Mouse (Mus musculus) embryonic facial prominence, embryonic 10.5 days (tissue): Measurements from ENCODE around the gene Fcer1g. TPM values are rescaled to one million over a fixed set of nuclear protein-coding genes. Genes with fewer than 3 reads are reported as not detected.

Experiments used
- DNase-seq: peaks from one replicate; pipeline ENCODE4 v3.0.0-alpha.2; 2017; ENCODE audit warnings: low spot score
- H3K27ac ChIP-seq: fragments of 300-500 bp; sonication (generic); replicated peaks from 2 replicates; pipeline ENCODE4 v1.5.1; 2016; ENCODE audit warnings: mild to moderate bottlenecking
- H3K27me3 ChIP-seq: fragments of 300-500 bp; sonication (generic); replicated peaks from 2 replicates; pipeline ENCODE4 v1.6.1; 2016; ENCODE audit warnings: low read depth, mild to moderate bottlenecking; ENCODE audit not compliant: poor library complexity, severe bottlenecking
- H3K36me3 ChIP-seq: fragments of 300-500 bp; sonication (generic); replicated peaks from 2 replicates; pipeline ENCODE4 v1.6.1; 2016; ENCODE audit warnings: mild to moderate bottlenecking, moderate library complexity
- H3K4me1 ChIP-seq: fragments of 300-500 bp; sonication (generic); 2 replicates; pipeline ENCODE4 v1.6.1; 2016
- H3K4me3 ChIP-seq: fragments of 300-500 bp; sonication (generic); 2 replicates; pipeline ENCODE4 v1.5.1; 2016; ENCODE audit warnings: mild to moderate bottlenecking, moderate library complexity
- H3K9me3 ChIP-seq: fragments of 300-500 bp; sonication (generic); 2 replicates; pipeline ENCODE4 v1.6.1; 2016; ENCODE audit warnings: mild to moderate bottlenecking
- whole genome bisulfite sequencing: fragments of 180-500 bp; shearing (Covaris S2); methylation state at CpG from one replicate; pipeline ENCODE4 v1.1.7; 2016; 5-methylcytosine and 5-hydroxymethylcytosine counted together
- polyA plus RNA-seq: library from polyadenylated mRNA; unstranded; fragments of >200 nt; fragmentation: Nextera tagmentation; extraction: Ambion mirVana; gene quantifications from 2 replicates; pipeline ENCODE4 v1.2.1, GENCODE M21; 2016

Gene Fcer1g
- polyA plus RNA-seq, 1 experiment from 2014 or later = 16.5 TPM

DNA sequence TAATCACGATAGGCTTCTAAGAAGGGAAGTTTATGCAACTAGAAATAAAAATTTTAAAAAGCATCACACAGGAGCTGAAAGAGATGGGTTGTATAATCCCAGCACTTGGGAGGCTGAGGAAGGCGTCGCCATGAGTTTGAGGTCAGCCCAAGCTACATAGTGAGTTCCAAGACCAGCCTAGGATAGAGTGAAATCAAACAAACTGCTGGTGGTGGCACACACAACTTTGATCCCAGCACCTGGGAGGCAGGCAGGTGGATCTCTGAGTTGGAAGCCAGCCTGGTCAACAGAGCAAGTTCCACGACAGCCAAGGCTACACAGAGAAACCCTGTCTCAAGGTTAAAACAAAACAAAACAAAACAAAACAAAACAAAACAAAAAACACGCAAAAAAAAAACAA lies 1.8 kb downstream of the Fcer1g start:
- H3K9me3 ChIP-seq = no peaks in the 10 kb centered on the region
- peaks cover 43% of the 10 kb centered on the region for H3K36me3 ChIP-seq
- peaks cover 36% of the 10 kb centered on the region for H3K4me1 ChIP-seq
- no peak for DNase-seq
- 87% methylated on average over 5 of the region's 5 CpGs for WGBS
- H3K4me3 ChIP-seq = no peak overlapping the region
- no peaks in the 10 kb centered on the region for H3K27me3 ChIP-seq
- no peak overlapping the region for H3K27ac ChIP-seq

GRCm38 (mm10) chr1:171231844-171232243 lies 2.3 kb downstream of the Fcer1g start:
- DNase-seq = no peak
- Histone ChIP-seq H3K4me1 (peaks cover 36% of the 10 kb centered on the region), H3K27me3 (no peaks in the 10 kb centered on the region), H3K36me3 (peaks cover 38% of the 10 kb centered on the region), H3K27ac (no peak overlapping the region), H3K9me3 (no peaks in the 10 kb centered on the region), H3K4me3 (no peak overlapping the region)
- 54% methylated on average over 4 of the region's 4 CpGs for WGBS

DNA sequence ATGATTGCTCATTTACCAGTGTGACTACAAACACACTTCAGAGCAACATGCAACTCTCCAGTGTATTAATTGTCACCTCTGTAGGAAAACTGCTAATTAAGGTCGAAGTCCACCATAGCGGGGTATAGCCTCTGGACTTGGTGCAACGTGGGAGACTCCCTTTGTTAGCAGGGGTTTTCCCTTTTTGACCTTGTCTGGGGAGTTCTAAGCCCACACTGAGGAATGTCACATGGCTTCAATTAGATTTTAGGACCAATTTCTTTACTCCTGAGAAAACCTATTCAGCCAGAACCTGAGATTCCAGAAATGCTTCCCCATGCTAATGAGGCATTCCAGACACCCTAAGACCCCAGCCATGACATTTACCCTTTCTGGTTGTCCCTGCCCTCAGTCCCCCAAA lies 4.0 kb downstream of the Fcer1g start:
- 24% methylated on average over 3 of the region's 3 CpGs for WGBS
- Histone ChIP-seq H3K27me3 (no peaks in the 10 kb centered on the region), H3K27ac (peak overlapping the region; percentile 75), H3K9me3 (no peaks in the 10 kb centered on the region), H3K4me3 (0 out of 2 replicates have a peak overlapping the region, but pooled peaks have one; percentile 8), H3K36me3 (peaks cover 21% of the 10 kb centered on the region), H3K4me1 (peaks cover 36% of the 10 kb centered on the region)
- peak; percentile 27 for DNase-seq

GRCm38 (mm10) chr1:171229750-171230149 lies 4.4 kb downstream of the Fcer1g start:
- Histone ChIP-seq H3K27me3 (no peaks in the 10 kb centered on the region), H3K27ac (peak overlapping the region; percentile 75), H3K4me1 (peaks cover 40% of the 10 kb centered on the region), H3K36me3 (peaks cover 17% of the 10 kb centered on the region), H3K9me3 (no peaks in the 10 kb centered on the region), H3K4me3 (0 out of 2 replicates have a peak overlapping the region, but pooled peaks have one; percentile 8)
- WGBS = 34% methylated on average over 6 of the region's 6 CpGs
- peak; percentile 25 for DNase-seq

DNA sequence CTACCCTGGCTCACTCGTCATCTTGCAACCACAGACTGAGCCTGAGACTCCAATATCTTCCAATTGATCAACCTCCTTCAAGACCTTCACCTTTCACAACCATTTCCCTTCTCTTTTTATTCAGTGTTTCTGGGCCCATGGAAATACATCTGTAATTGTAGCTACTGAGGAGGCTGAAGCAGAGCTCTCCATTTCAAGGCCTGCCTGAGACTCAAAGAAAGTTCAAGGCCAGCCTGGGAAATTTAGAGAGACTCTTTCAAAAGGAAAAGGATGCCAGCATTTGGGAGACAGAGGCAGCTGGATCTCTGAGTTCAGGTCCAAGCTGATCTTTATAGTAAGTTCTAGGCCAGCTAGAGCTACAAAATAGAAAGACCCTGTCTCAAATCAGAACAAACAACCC lies 6.3 kb downstream of the Fcer1g start:
- H3K9me3 ChIP-seq = no peaks in the 10 kb centered on the region
- no peaks in the 10 kb centered on the region for H3K27me3 ChIP-seq
- DNase-seq = no peak
- no peak overlapping the region for H3K27ac ChIP-seq
- peaks cover 39% of the 10 kb centered on the region for H3K4me1 ChIP-seq
- H3K36me3 ChIP-seq = no peaks in the 10 kb centered on the region
- 88% methylated on average over 1 of the region's 1 CpGs for WGBS
- H3K4me3 ChIP-seq = no peak overlapping the region

GRCm38 (mm10) chr1:171226780-171227179 lies 7.4 kb downstream of the Fcer1g start:
- Histone ChIP-seq H3K4me1 (peaks cover 41% of the 10 kb centered on the region), H3K27me3 (no peaks in the 10 kb centered on the region), H3K36me3 (no peaks in the 10 kb centered on the region), H3K4me3 (no peak overlapping the region), H3K27ac (no peak overlapping the region), H3K9me3 (no peaks in the 10 kb centered on the region)
- DNase-seq = no peak
- 48% methylated on average over 4 of the region's 4 CpGs for WGBS

DNA sequence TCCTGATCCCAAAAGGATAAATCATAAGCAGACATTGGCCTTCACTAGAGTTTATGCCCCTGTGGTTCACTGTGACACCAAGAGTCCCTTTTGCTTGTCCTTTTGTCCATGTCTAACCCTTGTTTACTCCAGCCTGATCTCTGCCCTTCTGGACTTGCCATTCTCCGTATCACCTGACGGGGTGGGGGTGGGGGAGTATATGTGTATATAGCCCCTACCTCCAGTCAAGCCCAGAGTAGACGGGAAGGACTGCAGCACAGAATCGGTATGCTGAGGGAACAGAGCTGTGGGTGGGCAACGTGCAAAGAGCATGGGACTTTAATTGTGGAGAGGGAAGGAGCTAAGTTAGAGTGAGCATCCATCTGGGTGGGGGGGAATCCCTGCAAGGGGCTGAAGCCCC lies 9.3 kb downstream of the Fcer1g start, which contains the start of gene Apoa2:
Gene Apoa2 (plus strand): TSS at position 198 of the 400 bp plus-strand sequence.
- 80% methylated on average over 5 of the region's 5 CpGs for WGBS
- peaks cover 37% of the 10 kb centered on the region for H3K4me1 ChIP-seq
- no peak within 1 kb of the TSS for H3K27ac ChIP-seq
- no peaks in the 10 kb centered on the region for H3K27me3 ChIP-seq
- H3K4me3 ChIP-seq = no peak within 1 kb of the TSS
- H3K9me3 ChIP-seq = no peaks in the 10 kb centered on the region
- H3K36me3 ChIP-seq = peaks cover 7% of the 10 kb centered on the region
- no peak for DNase-seq

DNA sequence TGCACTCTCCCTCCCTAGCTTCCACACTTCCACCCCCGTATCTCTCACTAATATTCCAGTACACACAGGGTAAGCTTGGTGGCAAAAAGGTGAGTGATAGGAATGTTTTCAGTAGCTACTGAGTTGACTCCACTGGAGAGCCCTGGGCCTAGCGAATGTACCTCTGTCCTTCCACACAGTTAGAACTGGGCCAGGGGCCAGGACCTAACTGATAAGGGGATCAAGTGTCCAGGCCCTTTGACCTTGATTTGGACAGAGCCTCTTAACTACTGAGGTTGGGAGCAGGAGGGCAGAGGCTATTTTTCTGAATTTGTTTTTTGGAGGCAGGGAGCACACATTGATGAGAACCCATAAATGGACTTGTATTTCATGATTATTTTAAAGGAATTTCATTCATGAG lies 10.4 kb downstream of the Fcer1g start:
- Histone ChIP-seq H3K4me1 (peaks cover 29% of the 10 kb centered on the region), H3K9me3 (no peaks in the 10 kb centered on the region), H3K27ac (no peak overlapping the region), H3K27me3 (no peaks in the 10 kb centered on the region), H3K4me3 (no peak overlapping the region), H3K36me3 (peaks cover 17% of the 10 kb centered on the region)
- DNase-seq = no peak
- WGBS = 78% methylated on average over 2 of the region's 2 CpGs

- Histone ChIP-seq H3K9me3 (no peaks in the 10 kb centered on the region), H3K27ac (peak overlapping the region; percentile 85), H3K4me3 (peak overlapping the region; percentile 76), H3K27me3 (no peaks in the 10 kb centered on the region), H3K4me1 (peaks cover 25% of the 10 kb centered on the region), H3K36me3 (peaks cover 23% of the 10 kb centered on the region)
- 83% methylated on average over 6 of the region's 6 CpGs for WGBS
- no peak for DNase-seq
Observed at GRCm38 (mm10) chr1:171223168-171223567, 11.0 kb downstream of the Fcer1g start.

DNA sequence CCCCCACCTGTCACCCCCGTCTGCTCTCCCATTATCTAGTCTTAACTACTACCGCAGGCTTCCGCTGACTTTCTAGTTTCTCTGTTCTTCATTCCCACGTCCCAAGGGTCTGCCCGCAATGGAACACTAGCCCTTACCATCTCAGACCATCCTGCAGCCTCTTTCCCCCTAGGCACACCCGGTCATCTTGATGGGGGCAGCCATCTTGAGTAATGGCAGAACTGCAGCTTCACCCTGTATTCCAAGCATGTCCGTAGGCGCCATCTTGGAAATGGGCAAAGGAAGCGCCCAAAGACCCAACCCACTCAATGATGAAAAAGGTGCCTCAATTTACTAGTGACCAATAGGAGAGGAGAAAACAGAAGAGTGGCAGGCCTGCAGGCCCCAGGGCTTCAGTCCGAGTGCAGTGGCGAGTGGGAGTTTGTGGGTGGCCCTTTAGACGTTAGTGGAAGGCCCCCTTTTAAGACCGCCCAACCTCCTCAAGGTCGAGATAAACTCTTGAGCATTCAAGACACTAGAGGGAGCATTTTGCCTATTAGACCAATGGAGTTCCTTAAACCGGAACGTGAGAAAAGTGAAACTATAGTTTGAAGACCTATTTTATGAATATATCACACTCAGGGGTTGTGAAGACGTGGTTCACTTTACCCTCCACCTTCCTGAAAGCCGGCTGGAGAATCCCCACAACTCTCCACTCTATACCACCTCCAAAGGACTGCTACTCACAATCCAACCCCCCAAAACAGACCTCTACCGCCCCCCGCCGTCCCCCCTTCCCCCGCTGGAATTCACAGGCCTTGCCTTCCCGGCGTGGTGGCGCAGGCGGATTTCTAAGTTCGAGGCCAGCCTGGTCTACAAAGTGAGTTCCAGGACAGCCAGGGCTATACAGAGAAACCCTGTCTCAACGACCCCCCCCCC lies 11.7 kb downstream of the Fcer1g start, which contains the start of gene Tomm40l:
Gene Tomm40l (minus strand): TSS at position 277 of the 918 bp plus-strand sequence.
- DNase-seq = peak; percentile 95
- Histone ChIP-seq H3K27me3 (no peaks in the 10 kb centered on the region), H3K9me3 (no peaks in the 10 kb centered on the region), H3K27ac (peak within 1 kb of the TSS; percentile 85), H3K4me1 (peaks cover 25% of the 10 kb centered on the region), H3K36me3 (peaks cover 23% of the 10 kb centered on the region), H3K4me3 (peak within 1 kb of the TSS; percentile 76)
- 2% methylated on average over 28 of the region's 28 CpGs for WGBS

DNA sequence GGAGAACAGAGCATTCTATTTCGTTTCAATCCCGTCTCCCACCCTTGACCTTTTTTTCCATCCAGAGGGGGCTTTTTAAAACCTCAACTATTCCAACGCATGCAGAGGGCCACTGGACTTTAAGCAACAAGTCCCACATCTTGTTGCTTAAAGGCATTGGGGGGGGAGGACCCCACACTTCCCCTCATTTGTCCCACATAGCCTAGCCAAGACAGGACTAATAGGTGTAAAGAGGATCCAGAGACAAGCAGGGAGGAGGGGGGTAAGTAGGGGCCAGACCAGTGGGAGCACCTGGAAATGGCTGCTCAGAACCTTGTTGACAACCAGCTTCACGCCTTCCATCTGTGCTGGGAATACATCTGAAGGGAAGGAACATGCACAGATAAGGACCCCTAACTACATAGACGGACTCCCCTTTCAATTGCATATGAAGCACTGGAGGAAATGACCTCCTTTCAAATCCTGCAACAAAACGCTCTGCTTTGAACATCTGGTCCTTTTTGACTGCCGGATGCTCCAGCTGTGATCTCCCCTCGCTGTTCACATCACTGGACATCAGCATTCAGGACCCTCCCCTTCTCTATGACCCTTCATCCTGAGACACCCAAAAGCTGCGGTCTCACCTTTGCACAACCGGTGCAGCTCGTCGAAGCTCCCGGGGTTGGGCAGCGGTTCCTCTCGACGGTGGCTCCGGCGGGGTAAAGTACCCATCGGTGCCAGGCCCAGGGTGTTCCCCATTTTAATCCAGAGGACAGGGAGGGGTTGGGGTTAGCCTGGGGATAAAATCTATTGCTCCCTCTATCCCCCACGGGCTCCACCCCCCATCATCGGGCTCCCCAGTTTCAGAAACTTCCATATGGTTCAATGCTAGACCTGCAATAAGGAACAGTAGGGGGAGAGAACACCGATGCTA lies 12.6 kb downstream of the Fcer1g start:
- peak; percentile 31 for DNase-seq
- 8% methylated on average over 22 of the region's 22 CpGs for WGBS
- H3K4me1 ChIP-seq = peaks cover 25% of the 10 kb centered on the region
- peak overlapping the region; percentile 85 for H3K27ac ChIP-seq
- H3K36me3 ChIP-seq = peaks cover 23% of the 10 kb centered on the region
- peak overlapping the region; percentile 76 for H3K4me3 ChIP-seq
- H3K27me3 ChIP-seq = no peaks in the 10 kb centered on the region
- no peaks in the 10 kb centered on the region for H3K9me3 ChIP-seq

- Histone ChIP-seq H3K4me3 (peak overlapping the region; percentile 76), H3K4me1 (peaks cover 25% of the 10 kb centered on the region), H3K27ac (no peak overlapping the region), H3K9me3 (no peaks in the 10 kb centered on the region), H3K36me3 (peaks cover 23% of the 10 kb centered on the region), H3K27me3 (no peaks in the 10 kb centered on the region)
- 11% methylated on average over 10 of the region's 10 CpGs for WGBS
- DNase-seq = peak; percentile 88
Observed at GRCm38 (mm10) chr1:171220871-171221270, 13.3 kb downstream of the Fcer1g start.
